Mouse (Mus musculus) A20 (cell line): ENCODE data around the gene Strn4.
A peak's percentile ranks its signal among the peaks of the same experiment; 100 is the strongest.

Experiments
- DNase-seq: peaks from one replicate; pipeline ENCODE4 v3.0.0-alpha.2; 2011; ENCODE audit warnings: low read depth, low spot score

The Strn4 gene

DNA sequence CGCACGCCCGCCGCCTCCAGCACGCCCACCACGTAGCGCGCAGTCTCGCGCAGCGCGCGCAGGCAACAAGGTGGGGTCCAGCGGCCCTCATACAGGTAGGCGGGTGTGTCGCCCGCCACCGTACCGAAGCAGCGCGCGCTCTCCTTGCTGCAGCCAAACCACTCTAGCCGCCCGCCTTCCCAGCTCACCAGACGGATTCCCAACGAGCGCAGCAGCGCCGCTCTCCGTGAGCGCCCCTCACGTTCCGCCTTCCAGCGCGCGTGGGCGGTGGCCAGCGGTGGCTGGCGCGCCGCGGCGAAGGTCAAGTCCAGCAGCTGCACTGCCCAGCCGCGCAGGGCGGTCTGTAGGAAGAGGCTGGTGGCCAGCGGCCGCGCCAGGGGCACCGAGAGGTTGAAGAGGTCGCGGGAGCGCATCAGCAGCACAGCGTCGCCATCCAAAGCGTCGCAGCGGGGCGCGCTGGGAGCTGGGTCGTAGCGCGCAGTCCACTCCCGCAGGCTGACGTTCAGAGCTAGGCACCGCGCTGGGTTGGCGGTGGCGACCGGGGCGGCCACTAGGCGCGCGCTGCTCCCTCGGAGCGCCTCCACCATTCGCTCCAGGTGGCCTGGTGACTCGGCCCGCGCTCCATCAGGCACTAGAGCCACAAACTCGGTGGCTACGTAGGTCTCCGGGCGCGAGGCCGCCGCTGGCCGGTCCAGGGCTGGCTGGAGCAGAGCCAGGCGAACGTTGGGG is 4.6 kb upstream of the Strn4 start:
- DNase-seq, result no peak

- no peak for DNase-seq
Measured at GRCm38 (mm10) chr7:16811649-16812070, 4.0 kb upstream of the Strn4 start.

GRCm38 (mm10) chr7:16812505-16812904 is 3.2 kb upstream of the Strn4 start:
- DNase-seq, result peak; percentile 34

DNA sequence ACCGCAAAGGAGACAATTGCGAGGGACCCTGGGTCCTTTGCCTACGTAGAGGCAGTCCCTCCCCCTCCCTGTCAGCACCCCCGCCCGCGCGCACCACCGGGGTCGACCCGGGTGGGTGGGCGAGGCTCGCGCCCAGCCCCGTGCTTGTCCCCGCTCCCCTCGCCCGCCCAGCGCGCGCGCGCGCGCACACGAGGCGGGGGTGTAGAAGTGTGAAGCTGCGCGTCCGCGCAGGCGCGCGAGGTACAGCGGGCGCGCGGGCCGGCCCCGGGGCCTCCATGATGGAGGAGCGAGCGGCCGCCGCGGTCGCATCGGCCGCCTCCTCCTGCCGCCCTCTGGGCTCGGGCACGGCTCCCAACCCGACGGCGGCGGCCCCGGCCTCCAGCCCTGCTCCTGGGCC is 387 bp downstream of the Strn4 start:
- peak; percentile 87 for DNase-seq

DNA sequence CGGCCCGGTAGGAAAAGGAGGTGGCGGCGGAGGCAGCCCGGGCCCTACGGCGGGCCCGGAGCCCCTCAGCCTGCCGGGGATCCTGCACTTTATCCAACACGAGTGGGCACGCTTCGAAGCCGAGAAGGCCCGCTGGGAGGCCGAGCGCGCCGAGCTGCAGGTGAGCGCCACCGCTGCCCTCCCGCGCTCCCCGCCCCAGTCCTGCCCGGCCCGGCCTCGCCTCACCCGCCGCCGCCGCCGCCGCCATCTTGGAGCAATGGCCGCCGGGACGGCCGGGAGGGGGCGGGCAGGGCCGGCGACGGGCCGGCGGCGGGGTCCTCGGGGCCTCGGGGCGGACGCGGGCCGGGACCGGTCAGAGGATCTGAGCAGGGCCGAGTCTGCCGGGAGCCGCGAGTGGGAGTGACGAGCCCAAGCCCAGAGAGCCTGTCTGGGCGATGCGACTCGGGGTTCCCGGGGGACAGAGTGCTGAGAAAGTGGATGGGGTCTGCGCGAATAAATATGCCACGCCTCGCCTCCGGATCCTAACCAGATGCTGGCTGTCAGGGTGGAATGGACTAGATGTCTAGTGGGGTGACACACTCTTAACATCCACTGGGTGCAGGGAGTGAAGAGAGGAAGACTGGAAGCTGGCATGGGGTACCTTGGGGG is 910 bp downstream of the Strn4 start, which contains the start of gene Fkrp:
Gene Fkrp (minus strand): TSS at position 258 of the 648 bp plus-strand sequence.
- DNase-seq, result peak; percentile 49

GRCm38 (mm10) chr7:16817693-16818092 is 2.0 kb downstream of the Strn4 start:
- no peak for DNase-seq

GRCm38 (mm10) chr7:16819794-16820193 is 4.1 kb downstream of the Strn4 start:
- DNase-seq, result no peak

GRCm38 (mm10) chr7:16820271-16820763 is 4.6 kb downstream of the Strn4 start:
- DNase-seq, result no peak

DNA sequence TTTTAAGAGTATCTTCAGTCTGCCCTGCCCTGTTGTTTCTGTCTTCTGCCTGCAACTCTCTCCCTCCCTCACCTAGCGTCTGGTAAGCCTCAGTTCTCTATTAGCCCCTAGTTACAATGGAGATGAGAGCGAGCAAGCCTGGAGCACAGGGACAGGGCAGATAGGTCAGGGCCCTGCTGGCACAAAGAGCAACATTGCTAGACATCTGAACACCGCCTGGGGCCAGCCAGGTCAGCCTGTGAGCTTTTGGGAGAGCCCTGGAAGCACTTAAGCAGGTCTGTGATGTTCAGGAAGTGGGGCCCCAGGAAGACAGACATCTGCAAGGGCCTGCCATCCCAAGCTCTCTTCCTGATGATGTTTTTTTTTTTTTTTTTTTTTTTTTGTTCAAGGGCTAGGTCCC is 5.4 kb downstream of the Strn4 start:
- no peak for DNase-seq

DNA sequence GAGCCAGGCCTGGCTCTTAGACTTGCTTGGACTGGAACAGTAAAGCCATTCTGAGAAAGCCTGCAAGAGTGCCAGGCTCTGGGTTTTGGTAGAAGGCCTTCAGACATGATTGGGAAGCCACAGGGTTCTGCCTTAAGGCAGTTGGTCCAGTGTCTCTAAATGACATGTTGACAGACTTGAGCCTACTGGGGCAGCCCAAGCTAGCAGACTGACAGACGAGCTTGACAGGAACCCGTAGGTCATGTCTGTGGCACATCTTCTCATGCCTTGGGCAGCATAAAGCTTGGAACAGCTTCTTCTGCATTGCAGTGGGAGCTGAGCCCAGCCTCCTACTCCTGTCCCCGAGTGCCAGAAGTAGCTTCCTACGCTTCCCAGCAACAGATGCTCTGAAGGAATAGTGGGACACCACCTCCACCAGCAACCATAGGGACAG is 6.0 kb downstream of the Strn4 start:
- no peak for DNase-seq

DNA sequence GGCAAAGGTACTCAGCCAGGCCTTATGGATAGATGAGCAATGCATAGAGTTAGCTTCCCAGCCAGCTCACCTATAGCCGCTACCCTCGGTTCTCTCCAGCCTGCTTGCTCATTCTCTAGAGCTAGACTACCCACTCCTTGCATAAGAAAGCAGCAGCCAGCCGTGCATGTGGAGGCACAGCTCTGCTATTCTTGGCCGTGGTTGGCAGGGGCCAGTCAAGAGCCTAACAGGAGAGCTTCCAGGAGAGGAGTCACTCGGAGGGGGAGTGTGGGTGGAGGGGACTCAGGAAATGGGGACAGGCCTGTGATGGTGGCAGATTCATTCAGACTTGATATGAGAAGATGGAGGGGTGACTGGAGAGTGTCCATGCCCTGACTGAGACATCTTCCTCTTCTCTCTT is 8.0 kb downstream of the Strn4 start:
- DNase-seq, result no peak

DNA sequence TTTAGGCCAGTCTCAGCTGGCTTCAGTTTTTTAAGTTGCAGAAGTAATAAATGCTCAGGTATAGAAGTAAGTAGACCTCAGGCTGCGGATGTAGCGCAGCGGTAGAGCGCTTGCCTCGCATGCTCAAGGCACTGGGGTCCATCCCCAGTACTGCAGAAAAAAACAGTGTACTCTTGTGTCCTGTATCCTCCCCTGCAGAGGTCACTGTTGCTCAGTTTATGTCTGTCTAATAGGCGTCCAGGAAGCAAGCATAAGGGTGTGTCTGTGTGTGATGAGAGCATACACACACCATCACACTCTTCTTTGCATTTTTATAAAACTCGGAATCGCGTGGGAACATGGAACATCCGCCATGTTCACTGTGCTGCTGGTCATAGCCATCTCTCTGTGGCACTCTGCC is 10.1 kb downstream of the Strn4 start:
- peak; percentile 44 for DNase-seq

GRCm38 (mm10) chr7:16826571-16826970 is 10.9 kb downstream of the Strn4 start:
- DNase-seq, result no peak

- DNase-seq, result no peak
Measured at GRCm38 (mm10) chr7:16827274-16827673, 11.6 kb downstream of the Strn4 start.

DNA sequence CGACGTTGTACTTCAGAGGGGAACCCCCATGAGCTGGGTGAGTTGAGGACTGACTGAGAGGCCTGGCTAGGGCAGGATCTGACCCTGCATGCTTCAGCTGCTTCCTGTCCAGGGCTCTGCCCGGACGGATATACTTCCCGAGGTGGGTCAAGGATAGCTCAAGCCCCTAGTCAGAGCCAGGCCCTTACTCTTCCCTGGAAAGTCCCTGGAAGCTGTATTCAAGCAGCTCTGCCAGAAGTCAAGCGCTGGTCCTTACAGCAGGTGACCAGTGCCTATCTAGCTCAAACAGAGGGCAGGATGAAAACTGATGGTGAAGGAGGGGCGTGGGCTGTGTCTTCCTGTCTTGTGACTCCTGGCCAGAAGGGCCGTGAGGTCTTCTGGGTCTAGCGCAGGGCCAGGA is 14.8 kb downstream of the Strn4 start:
- DNase-seq, result no peak

- no peak for DNase-seq
Measured at GRCm38 (mm10) chr7:16837916-16838803, 22.5 kb downstream of the Strn4 start.

- DNase-seq, result no peak
Measured at GRCm38 (mm10) chr7:16838804-16839426, 23.2 kb downstream of the Strn4 start.

DNA sequence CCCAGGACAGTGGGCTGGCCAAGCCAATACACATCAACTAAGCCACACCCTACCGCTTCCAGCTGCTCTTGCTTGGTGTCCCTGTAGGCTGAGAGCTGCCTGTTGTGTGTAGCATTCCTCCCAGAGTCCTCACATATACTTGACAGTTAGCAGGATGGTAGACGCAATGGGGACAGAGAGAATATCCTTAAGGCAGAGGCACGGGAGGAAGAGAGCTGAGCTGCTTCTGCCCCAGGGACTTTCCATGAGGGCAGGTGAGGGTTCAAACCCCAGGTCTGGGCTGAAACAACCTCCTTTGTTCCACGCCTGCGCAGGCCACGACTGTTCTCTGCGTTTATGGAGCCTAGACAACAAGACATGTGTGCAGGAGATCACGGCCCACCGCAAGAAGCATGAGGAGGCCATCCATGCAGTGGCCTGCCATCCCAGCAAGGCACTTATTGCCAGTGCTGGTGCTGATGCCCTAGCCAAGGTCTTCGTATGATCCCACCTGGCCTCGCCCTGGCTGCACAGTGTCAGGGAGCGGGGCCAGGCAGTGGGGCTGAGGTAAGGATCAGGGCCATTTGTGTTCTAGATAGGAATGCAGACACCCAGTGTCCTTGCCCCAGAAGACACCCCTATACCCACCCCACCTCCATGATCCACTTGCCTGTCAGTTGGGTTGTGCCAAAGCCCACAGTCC is 23.9 kb downstream of the Strn4 start:
- no peak for DNase-seq

GRCm38 (mm10) chr7:16840109-16840491 is 24.4 kb downstream of the Strn4 start:
- no peak for DNase-seq

GRCm38 (mm10) chr7:16841078-16841477 is 25.4 kb downstream of the Strn4 start:
- no peak for DNase-seq
